Mouse (Mus musculus): ENCODE data around the gene Rnf2.

GRCm38 (mm10) chr1:151499815-151500501, 797 bp downstream of the Rnf2 start:
- TF ChIP-seq POLR2A (IDR thresholded peaks at IDR 0.05; ENCODE audit: insufficient read depth, low read depth, low read length) (no peak), CTCF (IDR thresholded peaks at IDR 0.05) (no peak)
